Mouse (Mus musculus) urinary bladder, adult 18-20 months (tissue): ENCODE measurements around the gene Igsf21.

Source experiments
- DNase-seq, 2 experiments: peaks; one replicate each; pipeline ENCODE4 v3.0.0; 2022; ENCODE audit warnings: low spot score in 2 of 2, mixed read lengths in 2 of 2

The Igsf21 gene

DNA sequence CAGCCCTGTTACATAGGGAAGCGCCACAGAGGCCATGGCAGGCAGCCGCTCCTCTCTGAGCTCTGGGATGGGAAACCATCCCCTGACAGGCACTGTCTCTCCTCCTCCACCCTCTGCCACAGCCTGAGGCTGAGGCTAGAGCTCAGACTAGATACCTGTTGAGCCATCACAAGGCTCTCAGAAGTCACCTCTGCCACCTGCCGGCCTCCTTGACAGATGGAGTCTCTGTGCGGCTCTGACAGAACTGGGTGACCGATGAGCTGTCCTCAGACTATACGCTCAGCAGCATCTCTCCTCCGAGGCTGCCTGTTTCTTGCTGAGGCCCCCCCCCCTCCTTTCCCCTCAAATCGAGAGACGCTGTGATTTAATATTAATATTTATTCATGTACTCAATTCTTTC lies 49.9 kb downstream of the Igsf21 start:
- DNase-seq, result no peak

DNA sequence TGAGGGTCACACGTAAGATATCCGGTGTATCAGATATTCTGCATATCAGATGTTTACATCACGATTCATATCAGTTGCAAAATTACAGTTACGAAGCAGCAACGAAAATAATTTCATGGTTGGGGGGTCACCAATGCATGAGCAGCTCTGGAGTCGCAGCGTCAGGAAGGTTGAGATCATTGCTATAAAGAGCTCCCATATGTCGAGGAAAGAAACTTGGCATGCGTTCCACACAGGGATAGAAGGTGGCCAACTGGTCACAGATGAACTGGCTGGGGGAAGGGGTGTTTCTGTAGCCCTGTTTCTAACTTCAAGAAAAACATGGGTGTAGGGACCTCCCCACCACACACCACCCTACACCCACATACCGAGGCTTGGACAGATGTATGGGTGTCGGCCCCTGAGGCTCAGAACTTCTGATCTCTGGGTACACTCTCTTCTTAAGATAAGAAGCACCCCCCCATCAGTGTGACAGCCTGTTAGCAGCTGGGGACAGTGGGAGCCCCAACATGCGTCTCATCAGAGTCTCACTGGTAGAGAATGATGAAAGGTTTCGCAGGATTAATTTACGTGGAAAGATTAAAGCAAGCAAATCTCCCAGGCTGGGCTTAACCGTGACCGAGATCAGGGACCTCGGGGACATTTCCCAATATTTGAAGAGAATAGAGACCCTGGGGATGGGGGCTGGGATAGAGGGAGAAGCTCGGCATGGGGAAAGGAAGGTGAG lies 54.1 kb downstream of the Igsf21 start:
- no peak for DNase-seq

- no peak for DNase-seq
Measured at GRCm38 (mm10) chr4:140189601-140190000, 57.0 kb downstream of the Igsf21 start.

DNA sequence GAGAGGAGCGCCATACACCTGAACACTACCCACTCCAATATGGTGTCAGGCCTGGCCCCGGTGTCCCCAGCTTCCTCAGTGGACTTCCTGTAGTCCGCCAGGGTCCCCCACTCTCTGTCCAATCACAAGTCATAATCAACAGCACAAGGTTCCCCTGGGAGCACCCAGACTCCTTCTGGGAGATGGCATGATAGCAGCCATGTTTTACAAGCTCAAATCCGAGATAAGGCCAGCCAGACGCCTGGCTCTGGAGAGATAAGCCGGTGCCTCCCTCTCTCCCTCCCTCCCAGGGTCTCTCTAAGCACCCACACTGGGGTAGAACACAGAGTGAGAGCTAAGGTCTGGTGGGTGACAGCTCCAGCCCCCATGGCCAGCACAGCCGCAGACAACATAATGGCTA lies 58.0 kb downstream of the Igsf21 start:
- DNase-seq, result no peak

GRCm38 (mm10) chr4:140187404-140188145 lies 59.0 kb downstream of the Igsf21 start:
- DNase-seq, result no peak

GRCm38 (mm10) chr4:140179576-140179975 lies 67.0 kb downstream of the Igsf21 start:
- DNase-seq, result no peak

DNA sequence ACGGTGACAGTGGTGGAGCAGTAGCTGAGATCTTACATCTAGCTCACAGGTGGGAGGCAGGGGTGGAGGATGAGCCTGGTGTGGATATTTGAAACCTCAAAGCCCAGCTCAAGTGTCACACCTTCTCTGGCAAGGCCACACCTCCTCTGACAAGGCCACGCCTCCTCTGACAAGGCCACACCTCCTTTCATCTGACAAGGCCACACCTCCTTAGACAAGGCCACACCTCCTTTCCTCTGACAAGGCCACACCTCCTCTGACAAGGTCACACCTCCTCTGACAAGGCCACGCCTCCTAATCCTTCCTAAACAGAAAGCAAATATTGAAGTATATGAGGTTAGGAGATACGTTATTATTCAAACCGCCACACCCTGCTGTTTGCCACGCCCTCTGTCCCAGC lies 69.5 kb downstream of the Igsf21 start:
- no peak for DNase-seq

DNA sequence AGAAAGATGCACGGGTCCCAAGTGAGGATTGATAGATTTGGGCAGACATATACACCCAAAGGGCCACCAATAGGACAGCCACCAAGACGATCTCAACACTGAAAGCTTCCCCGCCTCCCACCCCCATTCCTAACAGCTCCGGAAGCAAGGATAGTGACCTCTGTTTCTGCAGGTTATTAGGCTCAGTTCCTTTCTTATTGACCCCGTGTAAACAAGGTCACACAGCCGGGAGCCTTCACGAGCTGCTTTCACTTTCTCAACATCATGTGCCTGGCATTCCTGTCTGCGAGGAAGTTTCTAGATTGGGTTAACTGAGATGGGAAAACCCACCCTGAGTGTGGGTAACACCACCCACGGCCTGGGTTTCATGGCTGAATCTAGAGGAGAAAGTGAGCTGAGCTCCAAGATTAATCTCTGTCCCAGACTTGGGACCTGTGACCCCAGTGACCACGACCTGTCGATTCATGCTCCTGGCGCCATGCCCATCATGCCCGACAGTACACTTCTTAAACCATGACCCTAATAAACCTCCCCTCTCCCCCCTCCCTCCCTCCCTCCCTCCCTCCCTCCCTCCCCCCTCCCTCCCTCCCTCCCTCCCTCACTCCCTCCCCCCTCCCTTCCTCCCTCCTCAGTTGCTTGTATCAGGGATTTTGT lies 72.7 kb downstream of the Igsf21 start:
- no peak for DNase-seq

DNA sequence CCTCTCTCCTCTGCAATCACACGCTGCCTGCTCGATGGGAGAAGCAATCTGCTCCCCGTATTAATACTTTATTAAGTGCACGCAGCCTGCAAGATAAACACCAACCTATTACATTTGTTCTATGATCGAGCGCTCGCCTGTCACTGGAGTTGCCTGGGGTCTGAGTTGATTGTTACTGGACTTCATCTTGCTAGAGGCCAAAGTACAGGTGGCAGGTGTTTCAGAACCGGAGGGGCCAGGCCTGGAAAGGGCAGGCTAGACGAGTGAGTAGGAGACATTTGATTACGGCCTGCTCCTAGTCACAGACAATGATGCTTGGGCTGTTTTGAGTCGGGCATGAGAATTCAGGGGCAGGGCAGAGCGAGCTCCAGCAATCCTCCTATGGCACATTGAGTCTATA lies 73.5 kb downstream of the Igsf21 start:
- DNase-seq, result no peak

DNA sequence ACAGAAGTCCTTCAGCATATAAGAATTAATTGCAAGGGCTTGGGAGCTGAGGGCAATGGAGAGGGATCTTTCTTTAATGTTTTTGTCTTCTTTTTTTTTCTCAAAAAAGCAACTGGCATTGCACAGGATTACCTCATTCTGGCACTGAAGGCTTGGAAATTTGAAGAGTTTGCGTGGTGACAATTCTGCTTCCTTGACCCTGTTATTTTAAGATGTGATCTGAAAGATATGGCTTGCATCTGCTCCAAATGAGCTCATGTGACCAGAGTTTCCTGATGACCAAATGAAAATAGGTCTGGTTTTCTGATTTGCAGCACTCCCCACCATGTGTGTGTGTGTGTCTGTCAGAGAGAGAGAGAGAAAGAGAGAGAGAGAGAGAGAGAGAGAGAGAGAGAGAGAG lies 74.7 kb downstream of the Igsf21 start:
- DNase-seq, result no peak

DNA sequence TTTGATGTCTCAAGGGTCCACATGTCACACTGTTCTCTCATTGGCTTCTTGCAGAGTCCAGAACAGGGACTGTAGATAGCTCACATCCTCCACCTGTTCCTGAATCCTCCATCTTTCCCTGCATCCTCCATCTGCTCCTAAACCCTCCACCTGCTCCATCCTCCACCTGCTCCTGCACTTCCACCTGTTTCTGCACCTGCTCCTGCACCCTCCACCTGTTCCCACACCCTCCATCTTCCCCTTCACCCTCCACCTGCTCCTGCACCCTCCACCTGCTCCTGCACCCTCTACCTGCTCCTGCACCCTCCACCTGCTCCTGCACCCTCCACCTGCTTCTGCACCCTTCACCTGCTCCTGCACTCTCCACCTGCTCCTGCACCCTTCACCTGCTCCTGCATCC lies 75.4 kb downstream of the Igsf21 start:
- no peak for DNase-seq

DNA sequence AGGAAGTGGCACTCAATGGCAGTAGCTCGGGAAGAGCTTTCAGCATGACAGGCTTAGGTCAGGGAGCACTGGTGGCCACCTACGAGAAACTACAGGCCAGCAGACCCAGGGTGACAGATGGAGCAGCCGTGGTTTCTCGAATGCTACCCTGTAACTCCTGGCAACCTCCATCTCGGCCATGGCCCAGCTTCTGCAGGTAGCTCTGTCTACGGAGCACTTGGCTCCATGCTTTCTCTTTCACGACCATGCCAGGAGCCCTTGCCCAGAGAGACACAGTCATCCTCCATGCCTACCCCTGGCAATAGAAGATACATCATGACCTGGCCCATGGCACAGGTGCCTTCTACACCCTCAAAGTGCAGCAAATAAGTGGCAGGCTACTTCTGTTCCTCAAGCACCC lies 80.7 kb downstream of the Igsf21 start:
- DNase-seq, result no peak

DNA sequence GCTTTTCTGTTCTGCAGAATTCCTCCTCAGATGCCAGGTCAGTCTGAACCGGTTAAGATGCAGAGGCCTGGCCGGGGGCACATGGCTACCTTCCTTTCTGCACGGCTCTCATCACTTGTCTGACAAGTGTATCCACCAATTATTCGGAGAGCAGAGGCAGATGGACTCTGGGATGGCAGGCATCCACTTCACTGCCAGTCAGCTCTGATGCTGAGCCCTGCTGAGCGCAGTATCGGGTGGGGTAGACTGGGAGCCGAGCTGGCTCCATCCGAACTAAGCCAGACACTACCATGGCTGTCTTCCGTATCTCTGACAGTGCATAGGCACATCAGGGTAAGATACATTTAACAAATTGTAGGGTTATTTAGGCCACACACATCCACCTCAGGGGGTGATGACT lies 81.9 kb downstream of the Igsf21 start:
- no peak for DNase-seq

DNA sequence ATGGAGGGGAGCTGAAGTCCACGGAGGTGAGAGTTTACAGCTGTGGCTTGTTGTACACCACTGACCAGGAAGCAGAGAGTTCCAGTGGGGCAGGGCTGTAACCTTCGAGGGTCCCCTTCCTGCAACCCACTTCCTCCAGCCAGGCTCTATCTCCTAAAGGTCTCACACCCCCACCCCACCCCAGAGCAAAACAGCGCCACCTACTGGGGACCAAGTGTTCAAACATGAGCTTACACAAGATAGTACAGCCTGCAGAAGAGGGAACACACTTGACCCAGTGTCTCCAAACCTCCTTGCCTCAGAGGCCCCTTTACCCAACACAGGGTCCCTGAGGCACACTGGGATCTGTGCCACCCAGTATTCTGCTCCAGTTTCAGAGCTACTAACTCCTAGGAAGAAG lies 87.0 kb downstream of the Igsf21 start:
- DNase-seq, result no peak

- DNase-seq, result no peak
Measured at GRCm38 (mm10) chr4:140154899-140155463, 91.6 kb downstream of the Igsf21 start.

DNA sequence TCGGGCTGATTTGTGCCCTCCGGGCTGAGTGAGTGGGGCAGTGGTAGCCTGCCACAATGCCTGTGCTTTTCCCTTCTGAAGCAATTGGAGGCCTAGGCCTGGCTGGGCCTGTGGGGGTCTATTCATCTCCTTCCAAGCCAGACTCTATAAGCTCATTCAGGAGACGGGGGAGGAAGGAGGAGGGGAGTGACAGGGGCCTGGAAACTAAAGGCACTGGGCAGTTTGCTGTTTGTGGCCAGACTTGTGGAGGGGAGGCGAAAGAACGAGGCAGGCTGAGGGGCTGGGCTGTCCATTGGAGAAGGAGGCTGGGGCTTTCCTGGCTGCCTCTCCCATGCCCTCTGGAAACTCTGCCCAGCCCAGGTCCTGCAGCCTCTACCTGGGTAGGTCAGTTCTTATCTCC lies 92.1 kb downstream of the Igsf21 start:
- no peak for DNase-seq

DNA sequence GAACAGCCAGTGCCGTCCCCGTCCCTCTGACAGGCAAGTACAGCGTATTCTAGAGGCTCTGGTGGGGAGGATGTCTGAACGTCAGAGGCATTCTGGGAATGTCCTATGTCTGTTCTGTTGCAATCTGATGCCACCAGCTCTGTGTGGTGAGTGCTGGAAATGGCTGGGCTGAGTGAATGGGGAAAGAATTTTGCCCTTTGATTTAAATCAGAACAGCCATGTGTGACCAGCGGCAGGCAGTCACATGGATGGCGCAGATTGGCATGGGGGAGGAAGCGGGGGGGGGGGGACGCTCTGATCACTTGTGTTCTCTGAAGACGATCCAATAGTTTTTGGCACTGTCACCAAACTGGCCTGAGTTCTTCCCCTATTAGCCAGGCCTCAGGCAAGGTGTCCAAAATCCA lies 92.9 kb downstream of the Igsf21 start:
- no peak for DNase-seq

DNA sequence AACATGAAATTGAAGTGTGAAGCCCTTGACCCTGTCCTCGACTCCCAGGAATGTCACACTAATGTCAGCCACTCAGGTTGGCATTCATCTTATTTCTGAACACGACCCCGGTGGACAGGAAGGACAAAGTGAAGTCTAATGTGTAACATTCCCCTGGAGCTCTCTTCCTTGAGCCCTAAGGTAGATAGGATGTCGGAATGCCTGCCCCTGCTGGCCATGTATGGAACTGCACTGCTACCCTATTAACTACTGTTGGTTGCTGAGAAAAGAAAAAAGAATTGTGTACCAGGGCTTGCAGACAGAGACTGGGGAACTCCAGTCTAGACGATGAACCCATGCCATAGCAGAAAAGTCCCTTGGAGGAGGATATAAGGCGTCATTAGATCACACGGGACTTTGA lies 93.5 kb downstream of the Igsf21 start:
- DNase-seq, result peak in 1 of 2 experiments; percentile 23

- DNase-seq, result no peak
Measured at GRCm38 (mm10) chr4:140149706-140150105, 96.9 kb downstream of the Igsf21 start.

DNA sequence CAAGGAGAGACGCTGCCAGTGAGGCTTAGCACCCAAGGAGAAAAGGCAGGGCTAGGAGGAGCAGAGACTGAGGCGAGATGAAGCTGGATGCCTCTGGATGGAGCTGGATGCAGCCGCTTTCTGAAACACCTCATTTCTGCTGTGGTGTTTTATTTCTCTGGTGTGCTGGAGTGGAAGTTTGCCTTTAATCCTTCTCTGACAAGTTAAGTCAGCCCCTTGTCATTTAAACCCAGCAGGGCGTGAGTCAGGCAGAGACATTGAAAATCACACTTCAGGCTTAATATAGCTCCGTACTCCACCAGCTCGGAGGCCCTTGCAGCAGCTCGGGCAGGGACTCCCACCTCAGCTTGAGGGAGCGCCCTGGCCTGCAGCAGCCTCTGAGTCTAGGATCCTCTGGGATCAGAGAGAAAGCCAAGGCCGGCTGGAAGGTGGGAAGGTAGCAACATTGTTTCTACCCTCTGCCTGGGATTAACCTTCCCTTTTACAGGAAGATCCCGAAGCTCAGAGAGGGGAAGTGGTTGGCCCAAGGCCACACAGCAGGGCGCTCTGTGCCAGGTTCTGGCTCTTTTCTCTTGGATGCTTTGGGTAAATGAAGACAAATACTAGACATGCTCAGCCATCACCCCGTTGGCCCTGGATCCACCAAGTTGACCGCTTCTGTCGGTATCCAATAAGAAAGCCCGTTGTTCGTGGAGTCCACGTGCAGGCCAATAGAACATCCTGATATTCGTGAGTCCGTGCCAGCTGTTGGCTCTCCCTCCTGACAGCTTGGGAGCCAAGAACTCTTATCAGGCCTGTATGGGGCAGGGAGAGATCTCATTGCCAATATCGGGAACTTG lies 98.5 kb downstream of the Igsf21 start:
- DNase-seq, result no peak

GRCm38 (mm10) chr4:140147079-140147840 lies 99.3 kb downstream of the Igsf21 start:
- no peak for DNase-seq
